ENCODE assay signal across 19 mouse cellular contexts in the genomic region with DNA sequence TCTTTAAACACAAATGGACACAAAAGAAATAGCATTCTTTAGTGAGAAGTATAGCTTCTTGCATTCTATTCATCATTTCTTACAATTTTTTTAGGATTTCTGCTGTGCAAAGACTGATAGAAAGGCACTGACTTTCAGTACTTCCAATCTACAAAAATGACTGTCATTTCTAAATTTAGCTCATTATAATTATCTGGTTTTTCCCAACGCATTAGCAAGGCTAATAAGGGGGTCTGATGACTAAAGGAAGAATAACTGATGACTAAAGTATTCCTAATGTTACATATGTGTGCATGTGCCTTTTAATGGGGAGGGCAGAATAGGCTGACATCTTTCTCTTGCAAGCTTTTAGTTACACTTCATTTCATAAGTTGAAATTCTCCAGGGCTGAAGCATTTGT.
"Had no signal": no experiment of that assay in that cellular context is flagged by ENCODE, and none has a peak within 500 bp of the region (broad histone marks: within the 10 kb centered on the region; RNA-seq: fewer than 3 reads in every experiment).

No protein-coding gene starts in this region.

- ATAC-seq: liver, postnatal 0 days; midbrain, embryonic 16.5 days had no signal

- DNase-seq: liver, postnatal 0 days; lung, embryonic 14.5 days; lung, postnatal 10 days; lung, postnatal 4 days; midbrain, embryonic 14.5 days; retina, postnatal 1 day; right cerebral cortex, adult 18-20 months; right cerebral cortex, postnatal 25 days; right cerebral cortex, postnatal 4 days; spleen, adult 18-20 months; thymus, adult 18-20 months; thymus, postnatal 14 days; thymus, postnatal 36 days had no signal

- H3K4me3 ChIP-seq: midbrain, embryonic 10.5 days; midbrain, embryonic 12.5 days; myocyte; neural tube, embryonic 13.5 days; neural tube, embryonic 15.5 days had no signal

- H3K4me2 ChIP-seq: lung, embryonic 14.5 days; midbrain, embryonic 12.5 days; neural tube, embryonic 13.5 days; neural tube, embryonic 15.5 days had no signal

- H3K27me3 ChIP-seq: midbrain, embryonic 12.5 days; neural tube, embryonic 13.5 days; neural tube, embryonic 15.5 days had no signal

- H3K4me1 ChIP-seq: midbrain, embryonic 10.5 days; midbrain, embryonic 12.5 days; neural tube, embryonic 13.5 days; neural tube, embryonic 15.5 days had no signal

- H3K9me3 ChIP-seq: midbrain, embryonic 10.5 days; midbrain, embryonic 12.5 days; neural tube, embryonic 13.5 days; neural tube, embryonic 15.5 days had no signal

- H3K9ac ChIP-seq: liver, postnatal 0 days; lung, embryonic 14.5 days; midbrain, embryonic 12.5 days; neural tube, embryonic 13.5 days; neural tube, embryonic 15.5 days had no signal

- H3K36me3 ChIP-seq: midbrain, embryonic 10.5 days; midbrain, embryonic 12.5 days; neural tube, embryonic 13.5 days; neural tube, embryonic 15.5 days had no signal

- H3K27ac ChIP-seq: midbrain, embryonic 10.5 days; midbrain, embryonic 12.5 days; neural tube, embryonic 13.5 days; neural tube, embryonic 15.5 days had no signal
